Mouse (Mus musculus): ENCODE data around the gene Cacng5. TPM values are rescaled to one million over a fixed set of nuclear protein-coding genes. Genes with fewer than 3 reads are reported as not detected.

Cacng5 gene
- polyA plus RNA-seq, 1 experiment from 2014 or later: 0.09 TPM

GRCm38 (mm10) chr11:107865128-107865527 lies 49.7 kb downstream of the Cacng5 start:
- Histone ChIP-seq H3K4me3 (replicated peaks; ENCODE audit: low read depth, low read length) (no peak overlapping the region), H3K4me1 (replicated peaks; ENCODE audit: insufficient read depth, low read length) (no peaks in the 10 kb centered on the region), H3K27ac (no peak overlapping the region), H3K4me2 (ENCODE audit: low read length) (no peak overlapping the region), H3K36me3 (ENCODE audit: insufficient read depth, low read length) (no peaks in the 10 kb centered on the region), H3K9ac (ENCODE audit: low read depth, low read length) (no peak overlapping the region), H3K27me3 (ENCODE audit: insufficient read depth, low read length) (no peaks in the 10 kb centered on the region), H3K9me3 (replicated peaks; ENCODE audit: low read length) (no peaks in the 10 kb centered on the region)
- WGBS: 10% methylated on average over 7 of the region's 7 CpGs
- TF ChIP-seq CTCF (IDR thresholded peaks at IDR 0.05; ENCODE audit: low read depth): peak; percentile 75
- peak; percentile 66 for DNase-seq (ENCODE audit: low spot score)
- no peak for ATAC-seq (replicated peaks; ENCODE audit: low FRiP score, low read depth)

- Histone ChIP-seq H3K27me3 (ENCODE audit: insufficient read depth, low read length) (no peaks in the 10 kb centered on the region), H3K9me3 (replicated peaks; ENCODE audit: low read length) (no peaks in the 10 kb centered on the region), H3K27ac (no peak overlapping the region), H3K4me2 (ENCODE audit: low read length) (no peak overlapping the region), H3K36me3 (ENCODE audit: insufficient read depth, low read length) (no peaks in the 10 kb centered on the region), H3K4me1 (replicated peaks; ENCODE audit: insufficient read depth, low read length) (no peaks in the 10 kb centered on the region), H3K9ac (ENCODE audit: low read depth, low read length) (no peak overlapping the region), H3K4me3 (replicated peaks; ENCODE audit: low read depth, low read length) (no peak overlapping the region)
- WGBS: under 1% methylated on average over 4 of the region's 4 CpGs
- DNase-seq (ENCODE audit: low spot score) (peak; percentile 86), ATAC-seq (replicated peaks; ENCODE audit: low FRiP score, low read depth) (no peak)
- TF ChIP-seq CTCF (IDR thresholded peaks at IDR 0.05; ENCODE audit: low read depth): peak; percentile 89
Measured at GRCm38 (mm10) chr11:107864024-107864423, 50.8 kb downstream of the Cacng5 start.

- Histone ChIP-seq H3K9ac (ENCODE audit: low read depth, low read length) (no peak overlapping the region), H3K36me3 (ENCODE audit: insufficient read depth, low read length) (no peaks in the 10 kb centered on the region), H3K27me3 (ENCODE audit: insufficient read depth, low read length) (no peaks in the 10 kb centered on the region), H3K4me1 (replicated peaks; ENCODE audit: insufficient read depth, low read length) (no peaks in the 10 kb centered on the region), H3K4me2 (ENCODE audit: low read length) (no peak overlapping the region), H3K4me3 (replicated peaks; ENCODE audit: low read depth, low read length) (no peak overlapping the region), H3K9me3 (replicated peaks; ENCODE audit: low read length) (no peaks in the 10 kb centered on the region), H3K27ac (no peak overlapping the region)
- DNase-seq (ENCODE audit: low spot score) (no peak), ATAC-seq (replicated peaks; ENCODE audit: low FRiP score, low read depth) (no peak)
- 82% methylated on average over 5 of the region's 5 CpGs for WGBS
- TF ChIP-seq CTCF (IDR thresholded peaks at IDR 0.05; ENCODE audit: low read depth): no peak
Measured at GRCm38 (mm10) chr11:107861738-107862137, 53.1 kb downstream of the Cacng5 start.

GRCm38 (mm10) chr11:107859871-107860270 lies 55.0 kb downstream of the Cacng5 start:
- no peaks in the 10 kb centered on the region for H3K9me3 ChIP-seq (replicated peaks; ENCODE audit: low read length)
- no peak overlapping the region for H3K27ac ChIP-seq
- no peak overlapping the region for H3K4me2 ChIP-seq (ENCODE audit: low read length)
- no peak overlapping the region for H3K4me3 ChIP-seq (replicated peaks; ENCODE audit: low read depth, low read length)
- ATAC-seq (replicated peaks; ENCODE audit: low FRiP score, low read depth) (no peak), DNase-seq (ENCODE audit: low spot score) (no peak)
- H3K27me3 ChIP-seq (ENCODE audit: insufficient read depth, low read length): no peaks in the 10 kb centered on the region
- no peaks in the 10 kb centered on the region for H3K36me3 ChIP-seq (ENCODE audit: insufficient read depth, low read length)
- no peak for TF ChIP-seq CTCF (IDR thresholded peaks at IDR 0.05; ENCODE audit: low read depth)
- H3K4me1 ChIP-seq (replicated peaks; ENCODE audit: insufficient read depth, low read length): no peaks in the 10 kb centered on the region
- H3K9ac ChIP-seq (ENCODE audit: low read depth, low read length): no peak overlapping the region
- 96% methylated on average over 4 of the region's 4 CpGs for WGBS

- 22% methylated on average over 7 of the region's 7 CpGs for WGBS
- no peak overlapping the region for H3K27ac ChIP-seq
- DNase-seq (ENCODE audit: low spot score): peak; percentile 88
Measured at GRCm38 (mm10) chr11:107859288-107859687, 55.6 kb downstream of the Cacng5 start.

GRCm38 (mm10) chr11:107853088-107853487 lies 61.8 kb downstream of the Cacng5 start:
- Histone ChIP-seq H3K4me3 (replicated peaks; ENCODE audit: low read depth, low read length) (no peak overlapping the region), H3K27ac (no peak overlapping the region), H3K9me3 (replicated peaks; ENCODE audit: low read length) (no peaks in the 10 kb centered on the region), H3K4me1 (replicated peaks; ENCODE audit: insufficient read depth, low read length) (no peaks in the 10 kb centered on the region), H3K4me2 (ENCODE audit: low read length) (no peak overlapping the region), H3K36me3 (ENCODE audit: insufficient read depth, low read length) (no peaks in the 10 kb centered on the region), H3K27me3 (ENCODE audit: insufficient read depth, low read length) (no peaks in the 10 kb centered on the region), H3K9ac (ENCODE audit: low read depth, low read length) (no peak overlapping the region)
- TF ChIP-seq CTCF (IDR thresholded peaks at IDR 0.05; ENCODE audit: low read depth): peak; percentile 80
- no peak for ATAC-seq (replicated peaks; ENCODE audit: low FRiP score, low read depth)
- 34% methylated on average over 1 of the region's 1 CpGs for WGBS
- DNase-seq (ENCODE audit: low spot score): peak; percentile 75

More at GRCm38 (mm10) chr11:107859288-107859687, 55.6 kb downstream of the Cacng5 start:
- Histone ChIP-seq H3K9me3 (replicated peaks; ENCODE audit: low read length) (no peaks in the 10 kb centered on the region), H3K9ac (ENCODE audit: low read depth, low read length) (no peak overlapping the region), H3K36me3 (ENCODE audit: insufficient read depth, low read length) (no peaks in the 10 kb centered on the region), H3K27me3 (ENCODE audit: insufficient read depth, low read length) (no peaks in the 10 kb centered on the region), H3K4me2 (ENCODE audit: low read length) (no peak overlapping the region), H3K4me1 (replicated peaks; ENCODE audit: insufficient read depth, low read length) (no peaks in the 10 kb centered on the region), H3K4me3 (replicated peaks; ENCODE audit: low read depth, low read length) (no peak overlapping the region)
- no peak for ATAC-seq (replicated peaks; ENCODE audit: low FRiP score, low read depth)
- TF ChIP-seq CTCF (IDR thresholded peaks at IDR 0.05; ENCODE audit: low read depth): peak; percentile 91

GRCm38 (mm10) chr11:107849621-107850020 lies 65.2 kb downstream of the Cacng5 start:
- H3K27me3 ChIP-seq (ENCODE audit: insufficient read depth, low read length): no peaks in the 10 kb centered on the region
- no peak overlapping the region for H3K9ac ChIP-seq (ENCODE audit: low read depth, low read length)
- no peak overlapping the region for H3K4me2 ChIP-seq (ENCODE audit: low read length)
- no peak for TF ChIP-seq CTCF (IDR thresholded peaks at IDR 0.05; ENCODE audit: low read depth)
- no peak overlapping the region for H3K27ac ChIP-seq
- H3K4me1 ChIP-seq (replicated peaks; ENCODE audit: insufficient read depth, low read length): no peaks in the 10 kb centered on the region
- H3K4me3 ChIP-seq (replicated peaks; ENCODE audit: low read depth, low read length): no peak overlapping the region
- no peaks in the 10 kb centered on the region for H3K36me3 ChIP-seq (ENCODE audit: insufficient read depth, low read length)
- ATAC-seq (replicated peaks; ENCODE audit: low FRiP score, low read depth) (no peak), DNase-seq (ENCODE audit: low spot score) (no peak)
- H3K9me3 ChIP-seq (replicated peaks; ENCODE audit: low read length): no peaks in the 10 kb centered on the region
- 57% methylated on average over 10 of the region's 10 CpGs for WGBS

Data from kidney, postnatal 0 days (tissue).